Mouse (Mus musculus) thymus, adult 2 months (tissue): ENCODE measurements around the gene Timm50. TPM values are rescaled to one million over a fixed set of nuclear protein-coding genes. Genes with fewer than 3 reads are reported as not detected.

Source experiments
- DNase-seq: peaks from one replicate; pipeline ENCODE4 v3.0.0; 2021
- H3K27ac ChIP-seq: fragments of 200-500 bp; 2 replicates; pipeline ENCODE4 v1.5.1; 2012; ENCODE audit warnings: low read length, control low read depth; ENCODE audit not compliant: control insufficient read depth, insufficient read depth
- H3K27me3 ChIP-seq: fragments of 200-500 bp; 2 replicates; pipeline ENCODE4 v1.6.1; 2012; ENCODE audit warnings: mild to moderate bottlenecking, low read length, moderate library complexity, mixed read lengths; ENCODE audit not compliant: control insufficient read depth, insufficient read depth
- H3K36me3 ChIP-seq: fragments of 200-500 bp; 2 replicates; pipeline ENCODE4 v1.6.1; 2012; ENCODE audit warnings: mild to moderate bottlenecking, low read length, moderate library complexity; ENCODE audit not compliant: control insufficient read depth, insufficient read depth
- H3K4me1 ChIP-seq: fragments of 200-500 bp; replicated peaks from 2 replicates; pipeline ENCODE4 v1.6.1; 2012; ENCODE audit warnings: low read length; ENCODE audit not compliant: control insufficient read depth, insufficient read depth
- H3K4me3 ChIP-seq: fragments of 200-500 bp; 2 replicates; pipeline ENCODE4 v1.5.1; 2012; ENCODE audit warnings: mild to moderate bottlenecking, low read length, control low read depth, moderate library complexity; ENCODE audit not compliant: control insufficient read depth, insufficient read depth
- CTCF ChIP-seq: fragments of 200-500 bp; IDR thresholded peaks from 2 replicates; pipeline ENCODE4 v1.5.1; 2012; ENCODE audit warnings: mild to moderate bottlenecking, control low read depth, low read length, moderate library complexity, borderline replicate concordance; ENCODE audit not compliant: control insufficient read depth, poor library complexity, insufficient read depth; ENCODE audit errors: extremely low read depth
- POLR2A ChIP-seq: fragments of 200-500 bp; IDR thresholded peaks from 2 replicates; pipeline ENCODE4 v1.6.1; 2012; ENCODE audit warnings: mild to moderate bottlenecking, low read length, control low read depth, moderate library complexity; ENCODE audit not compliant: control insufficient read depth, poor library complexity, insufficient read depth; ENCODE audit errors: extremely low read depth
- WGBS: fragments of 180-500 bp; shearing (Covaris S2); methylation state at CpG from one replicate; pipeline ENCODE4 v1.1.7; 2018; 5-methylcytosine and 5-hydroxymethylcytosine counted together
- polyA plus RNA-seq: library from polyadenylated mRNA; depleted of rRNA; stranded (reverse); fragments of >200 nt; gene quantifications from 2 replicates; pipeline ENCODE4 v1.2.3, GENCODE M21; 2012

Gene Timm50
- polyA plus RNA-seq, 1 experiment = 100 TPM

DNA sequence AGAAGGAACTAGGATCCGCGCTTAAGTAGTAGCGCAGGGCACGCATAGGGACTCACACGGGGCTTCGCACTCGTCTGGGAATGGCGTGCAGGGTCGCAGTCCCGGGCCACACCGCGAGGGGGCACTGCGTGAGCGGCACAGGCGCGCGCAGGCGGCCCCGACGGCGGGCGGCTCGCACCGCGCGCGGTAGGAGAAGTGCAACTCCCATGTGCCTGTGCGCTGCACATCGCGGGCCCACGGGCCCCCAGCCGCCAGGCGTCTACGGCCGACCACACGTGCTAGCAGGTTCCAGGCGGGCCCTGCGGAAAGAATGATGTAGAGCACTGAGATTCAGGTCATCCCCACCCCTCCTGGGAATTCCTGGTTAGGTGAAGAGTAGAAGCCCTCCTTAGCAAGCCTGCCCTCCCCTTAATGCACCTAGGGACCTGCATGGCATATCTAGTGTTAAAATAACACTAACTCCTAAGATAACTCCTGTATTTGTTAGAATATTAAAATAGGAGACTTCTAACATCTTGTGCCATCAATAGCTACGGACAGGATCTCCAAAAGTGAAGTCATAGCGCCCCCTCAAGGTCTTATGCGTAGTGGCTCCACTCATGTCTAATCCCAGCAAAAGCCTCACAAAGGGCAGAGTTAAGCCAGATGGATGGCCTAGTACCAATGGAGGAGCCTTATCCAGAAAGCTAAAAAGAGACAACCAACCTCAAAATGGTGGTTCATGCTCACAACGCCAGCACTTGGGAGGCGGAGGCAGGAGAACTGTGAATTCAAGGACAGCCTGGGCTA lies 12.8 kb downstream of the Timm50 start:
- H3K4me1 ChIP-seq = peaks cover 6% of the 10 kb centered on the region; the same call in 1 of the 2 replicates
- no peak for DNase-seq
- H3K36me3 ChIP-seq = no peaks in the 10 kb centered on the region
- H3K4me3 ChIP-seq = no peak overlapping the region
- no peak for TF ChIP-seq POLR2A
- no peak for TF ChIP-seq CTCF
- no peak overlapping the region for H3K27ac ChIP-seq
- WGBS = 23% methylated on average over 43 of the region's 43 CpGs
- H3K27me3 ChIP-seq = no peaks in the 10 kb centered on the region; the same call in none of the 2 replicates

DNA sequence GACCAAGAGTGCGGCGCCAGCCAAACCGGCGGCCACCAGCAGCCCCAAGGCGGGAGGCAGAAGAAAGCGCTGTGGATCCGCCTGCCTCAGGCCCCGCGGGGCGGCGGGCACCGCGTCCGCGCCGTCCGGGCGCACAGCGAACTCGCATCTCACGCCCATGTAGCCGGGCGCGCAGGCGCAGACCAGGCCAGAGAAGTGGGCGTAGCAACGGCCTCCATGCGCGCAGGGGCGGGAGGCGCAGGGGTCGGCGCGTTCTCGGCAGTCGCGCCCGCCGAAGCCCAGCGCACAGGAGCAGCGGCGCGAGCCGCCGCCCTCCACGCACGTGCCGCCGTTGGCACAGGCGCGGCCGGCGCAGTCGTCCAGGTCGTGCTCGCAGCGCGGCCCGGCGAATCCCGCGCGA lies 17.4 kb downstream of the Timm50 start:
- 10% methylated on average over 63 of the region's 63 CpGs for WGBS
- H3K27me3 ChIP-seq = peaks cover 7% of the 10 kb centered on the region; the same call in 1 of the 2 replicates
- H3K27ac ChIP-seq = no peak overlapping the region
- no peak overlapping the region for H3K4me3 ChIP-seq
- H3K4me1 ChIP-seq = peaks cover 4% of the 10 kb centered on the region; the same call in 1 of the 2 replicates
- TF ChIP-seq CTCF (no peak), POLR2A (no peak)
- peak; percentile 24 for DNase-seq
- H3K36me3 ChIP-seq = no peaks in the 10 kb centered on the region

DNA sequence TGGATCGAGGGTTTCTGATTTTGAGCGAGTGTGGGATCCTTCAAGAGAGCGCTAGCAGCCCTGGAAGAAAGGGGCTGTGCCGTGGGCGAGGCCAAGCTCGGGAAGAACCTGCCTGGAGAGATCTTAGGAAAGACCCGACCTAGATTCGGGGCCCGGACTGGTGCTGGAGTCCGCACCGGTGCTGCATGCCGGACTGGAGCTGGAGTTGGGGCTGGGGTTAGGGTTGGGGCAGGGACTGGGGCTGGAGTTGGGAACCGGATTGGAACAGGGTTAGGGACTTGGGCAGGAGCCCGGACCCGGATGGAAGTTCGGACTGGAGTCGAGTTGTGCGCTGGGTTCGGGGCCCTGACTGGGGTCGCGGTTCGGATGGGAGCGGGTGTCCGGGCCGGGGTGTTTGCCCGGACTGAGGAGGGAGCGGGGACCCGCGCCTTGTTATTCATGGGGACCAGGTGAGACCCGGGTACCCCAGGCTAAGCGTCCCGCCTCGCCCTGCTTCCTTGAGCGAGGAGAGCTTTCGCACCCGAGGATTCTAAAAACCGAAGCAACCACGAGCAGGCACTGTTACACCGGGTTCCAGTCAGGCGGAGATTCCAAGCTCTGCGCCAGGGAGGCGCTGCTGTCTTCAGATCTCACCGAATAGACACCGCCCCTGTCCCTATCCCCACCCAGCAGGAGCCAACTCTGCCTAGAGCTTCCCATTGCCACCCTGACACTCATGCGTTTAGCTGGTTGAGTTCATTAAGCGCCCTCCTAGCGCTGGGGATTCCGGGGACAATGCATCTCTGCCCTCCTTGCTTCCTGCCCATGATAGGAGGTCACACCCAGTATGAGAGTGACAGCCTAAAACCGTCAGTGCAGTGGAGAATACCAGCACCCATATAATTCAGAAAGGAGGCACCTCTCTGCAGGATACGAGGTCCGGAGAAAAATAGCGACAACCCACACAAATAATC lies 21.0 kb downstream of the Timm50 start, which contains the start of gene Selenov:
Gene Selenov (minus strand): TSS at position 549 of the 953 bp plus-strand sequence.
- 9% methylated on average over 52 of the region's 52 CpGs for WGBS
- Histone ChIP-seq H3K27me3 (peaks cover 7% of the 10 kb centered on the region; the same call in 1 of the 2 replicates), H3K4me1 (no peaks in the 10 kb centered on the region), H3K27ac (no peak within 1 kb of the TSS), H3K36me3 (no peaks in the 10 kb centered on the region), H3K4me3 (no peak within 1 kb of the TSS)
- no peak for DNase-seq
- TF ChIP-seq POLR2A = no peak
- TF ChIP-seq CTCF = no peak

DNA sequence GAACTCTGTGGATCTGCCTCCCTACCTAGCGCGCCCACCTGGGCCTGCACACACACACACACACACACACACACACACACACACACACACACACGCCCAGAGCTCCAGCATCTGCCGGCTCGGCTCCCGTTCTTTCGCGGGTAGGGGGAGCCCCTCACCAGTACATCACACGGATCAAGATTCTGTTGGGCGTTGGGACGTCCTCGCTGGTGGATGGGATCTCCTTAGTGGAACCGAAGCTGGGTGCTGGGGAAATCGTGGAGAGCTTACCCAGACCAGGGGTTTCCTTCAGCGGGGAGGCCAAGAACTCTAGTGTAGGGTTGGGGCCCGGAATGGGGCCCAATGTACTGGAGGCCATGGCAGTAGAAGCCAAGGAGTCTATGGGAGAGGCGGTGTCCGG lies 21.7 kb downstream of the Timm50 start:
- DNase-seq = no peak
- H3K27me3 ChIP-seq = peaks cover 7% of the 10 kb centered on the region; the same call in 1 of the 2 replicates
- no peak overlapping the region for H3K27ac ChIP-seq
- no peaks in the 10 kb centered on the region for H3K36me3 ChIP-seq
- no peak for TF ChIP-seq POLR2A
- no peak for TF ChIP-seq CTCF
- no peaks in the 10 kb centered on the region for H3K4me1 ChIP-seq
- WGBS = 4% methylated on average over 18 of the region's 18 CpGs
- no peak overlapping the region for H3K4me3 ChIP-seq

DNA sequence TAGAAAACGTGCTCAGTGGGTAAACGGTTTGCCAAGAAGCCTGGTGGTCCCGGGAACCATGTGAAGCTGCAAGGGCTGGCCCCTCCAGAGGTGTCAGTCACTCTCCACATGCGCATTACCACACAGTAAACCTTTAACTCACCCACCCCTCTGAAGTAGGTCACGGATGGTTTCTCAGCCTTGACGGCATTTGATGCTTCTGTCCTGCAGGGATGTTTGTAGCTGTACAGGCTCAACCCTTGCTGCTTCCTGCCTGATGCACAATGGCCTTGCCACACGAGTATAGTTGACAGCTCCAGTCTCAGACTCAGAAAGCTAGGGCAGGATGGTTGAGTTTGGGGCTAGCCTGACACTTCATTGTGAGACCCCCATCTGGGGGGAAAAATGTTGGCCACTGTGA lies 31.2 kb downstream of the Timm50 start:
- no peak overlapping the region for H3K27ac ChIP-seq
- no peak overlapping the region for H3K4me3 ChIP-seq
- H3K36me3 ChIP-seq = no peaks in the 10 kb centered on the region
- TF ChIP-seq CTCF (no peak), POLR2A (no peak)
- no peaks in the 10 kb centered on the region for H3K27me3 ChIP-seq
- 87% methylated on average over 7 of the region's 7 CpGs for WGBS
- DNase-seq = peak; percentile 23
- H3K4me1 ChIP-seq = peaks cover 7% of the 10 kb centered on the region

DNA sequence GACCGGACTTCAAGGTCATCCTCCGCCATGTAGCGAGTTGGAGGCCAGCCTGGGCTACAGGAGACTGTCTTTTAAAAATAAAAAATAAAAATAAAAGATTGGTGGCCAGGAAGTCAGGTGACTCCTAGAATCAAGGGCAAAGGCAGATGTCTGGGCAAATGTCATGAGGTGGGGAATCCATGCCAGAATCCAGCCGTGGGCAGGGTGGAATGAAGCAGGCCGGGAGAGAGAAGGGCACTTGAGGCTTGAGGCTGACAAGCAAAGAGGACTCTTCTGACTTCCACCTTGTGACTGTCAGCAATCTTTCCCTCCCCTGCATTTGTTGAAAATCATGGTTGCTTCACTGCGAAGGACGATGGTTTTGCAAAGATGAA lies 33.6 kb downstream of the Timm50 start:
- no peak for TF ChIP-seq POLR2A
- TF ChIP-seq CTCF = no peak
- H3K4me3 ChIP-seq = peak overlapping the region; percentile 97
- WGBS = 91% methylated on average over 7 of the region's 7 CpGs
- H3K4me1 ChIP-seq = peaks cover 7% of the 10 kb centered on the region
- no peak overlapping the region for H3K27ac ChIP-seq
- no peaks in the 10 kb centered on the region for H3K27me3 ChIP-seq
- no peaks in the 10 kb centered on the region for H3K36me3 ChIP-seq
- DNase-seq = no peak
